ENCODE assay signal across 12 mouse cellular contexts in the genomic region with DNA sequence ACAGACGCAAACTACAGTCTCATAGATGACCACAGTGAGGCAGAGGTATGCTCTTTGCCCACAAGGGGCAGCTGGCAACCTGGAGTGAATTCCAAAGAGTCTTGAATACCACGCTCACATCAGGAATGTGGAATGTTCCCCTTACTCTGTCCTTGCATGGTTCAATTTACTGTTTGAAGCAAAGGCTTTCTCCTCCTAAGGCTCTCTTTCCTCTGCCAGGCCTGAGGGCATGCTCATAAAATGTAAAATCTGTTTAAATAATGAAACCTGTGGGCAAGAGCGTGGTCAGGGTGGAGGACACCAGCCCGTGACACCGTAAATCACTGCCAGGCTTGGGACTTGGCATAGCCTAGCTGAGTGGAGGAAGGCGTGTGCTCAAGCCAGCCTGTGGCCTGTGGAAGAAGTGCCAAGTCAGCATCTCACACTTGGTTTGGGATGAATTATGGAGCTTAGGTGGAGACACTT. TPM values are rescaled to one million over a fixed set of nuclear protein-coding genes. Genes with fewer than 3 reads are reported as not detected.
A peak's percentile ranks its signal among the peaks of the same experiment; 100 is the strongest.
DNase-seq lines count a peak whose midpoint lies in the region; ATAC-seq lines count a peak whose summit lies in the region.
"Had no signal": no experiment of that assay in that cellular context is flagged by ENCODE, and none has a peak within 500 bp of the region (broad histone marks: within the 10 kb centered on the region; RNA-seq: fewer than 3 reads in every experiment).

No protein-coding gene starts in this region.

- no peak overlapping the region for H3K4me3 ChIP-seq in heart, embryonic 14.5 days (ENCODE audit: control insufficient read depth in 1 of 2, insufficient read depth in 1 of 2, low read depth in 1 of 2, low read length in 2 of 2)
- H3K4me3 ChIP-seq in heart, embryonic 12.5 days = no peak overlapping the region
- H3K4me3 ChIP-seq: hindbrain, embryonic 15.5 days; liver, embryonic 12.5 days; midbrain, embryonic 12.5 days had no signal

- no peaks in the 10 kb centered on the region for H3K27me3 ChIP-seq in heart, embryonic 14.5 days (ENCODE audit: control insufficient read depth, insufficient read depth, low read length)
- H3K27me3 ChIP-seq in heart, embryonic 12.5 days (replicated peaks) = no peaks in the 10 kb centered on the region
- H3K27me3 ChIP-seq: hindbrain, embryonic 15.5 days; liver, embryonic 12.5 days; midbrain, embryonic 12.5 days had no signal

- H3K36me3 ChIP-seq in heart, embryonic 14.5 days (ENCODE audit: control insufficient read depth, insufficient read depth, low read length) = no peaks in the 10 kb centered on the region
- no peaks in the 10 kb centered on the region for H3K36me3 ChIP-seq in heart, embryonic 12.5 days
- H3K36me3 ChIP-seq: hindbrain, embryonic 15.5 days; liver, embryonic 12.5 days; midbrain, embryonic 12.5 days had no signal

- WGBS in heart, embryonic 14.5 days = 74% methylated on average over 6 of the region's 6 CpGs
- WGBS in heart, embryonic 12.5 days = 77% methylated on average over 6 of the region's 6 CpGs

- DNase-seq in 3134 (ENCODE audit: extremely low read depth, insufficient read length, low spot score) (peak; percentile 83), adipocyte (ENCODE audit: low spot score) (peak; percentile 62)
- peak; percentile 66 for DNase-seq in kidney, adult 9 months
- no peak for DNase-seq in frontal cortex, postnatal 10 days (ENCODE audit: low spot score in 2 of 2)
- DNase-seq in left cerebral cortex, postnatal 36 days (ENCODE audit: low spot score in 2 of 2) = no peak
- DNase-seq: right cerebral cortex, postnatal 4 days had no signal

- H3K9me3 ChIP-seq in heart, embryonic 14.5 days (ENCODE audit: control insufficient read depth, low read length) = no peaks in the 10 kb centered on the region
- no peaks in the 10 kb centered on the region for H3K9me3 ChIP-seq in heart, embryonic 12.5 days (replicated peaks)
- H3K9me3 ChIP-seq: hindbrain, embryonic 15.5 days; liver, embryonic 12.5 days; midbrain, embryonic 12.5 days had no signal

- H3K4me1 ChIP-seq in heart, embryonic 14.5 days (ENCODE audit: control insufficient read depth in 2 of 2, insufficient read depth in 2 of 2, low read length in 2 of 2) = peaks cover 7 to 10% of the 10 kb centered on the region in 2 experiments; a peak in 3 of 4 replicates
- peaks cover 5% of the 10 kb centered on the region; the same call in 1 of the 2 replicates for H3K4me1 ChIP-seq in heart, embryonic 12.5 days (replicated peaks)
- H3K4me1 ChIP-seq: hindbrain, embryonic 15.5 days; liver, embryonic 12.5 days; midbrain, embryonic 12.5 days had no signal

- H3K9ac ChIP-seq in heart, embryonic 14.5 days (ENCODE audit: low read length) = no peak overlapping the region
- H3K9ac ChIP-seq in heart, embryonic 12.5 days = no peak overlapping the region
- H3K9ac ChIP-seq: hindbrain, embryonic 15.5 days; liver, embryonic 12.5 days; midbrain, embryonic 12.5 days had no signal

- no peak overlapping the region for H3K27ac ChIP-seq in heart, embryonic 14.5 days (replicated peaks in 1 of 2; ENCODE audit: control insufficient read depth in 1 of 2, insufficient read depth in 1 of 2, low read depth in 2 of 2, low read length in 2 of 2)
- H3K27ac ChIP-seq in heart, embryonic 12.5 days (ENCODE audit: poor library complexity, severe bottlenecking) = no peak overlapping the region
- H3K27ac ChIP-seq: hindbrain, embryonic 15.5 days; liver, embryonic 12.5 days; midbrain, embryonic 12.5 days had no signal

- intact Hi-C loops in left cerebral cortex, postnatal 36 days (cut with DNase I) = no loop called here

- 0 out of 2 replicates have a peak, but pooled peaks have one; percentile 21 for ATAC-seq in heart, embryonic 14.5 days (ENCODE audit: insufficient number of reproducible peaks, insufficient read depth, low FRiP score, low read depth)
- no peak for ATAC-seq in heart, embryonic 12.5 days (ENCODE audit: insufficient number of reproducible peaks, low FRiP score)
- ATAC-seq in megakaryocyte progenitor cell, adult 5-6 weeks (replicated peaks; ENCODE audit: poor library complexity) = no peak
- ATAC-seq: liver, embryonic 12.5 days had no signal

- no peak overlapping the region for H3K4me2 ChIP-seq in heart, embryonic 14.5 days (ENCODE audit: low read length)
- no peak overlapping the region for H3K4me2 ChIP-seq in heart, embryonic 12.5 days
- H3K4me2 ChIP-seq: hindbrain, embryonic 15.5 days; liver, embryonic 12.5 days; midbrain, embryonic 12.5 days had no signal

RNA-seq across cellular contexts. Expression of a gene that starts 34.5 kb away (rescaled TPM):
- 9.2 and 10.6 TPM in 2 replicates for polyA plus RNA-seq in heart, embryonic 14.5 days (2014; fragmentation: Nextera tagmentation; extraction: Ambion mirVana)
- polyA plus RNA-seq in heart, embryonic 12.5 days (2016; fragmentation: Nextera tagmentation; extraction: Ambion mirVana) = 9.9 and 10.2 TPM in 2 replicates
- not detected in 2 replicates for total RNA-seq in megakaryocyte progenitor cell, adult 5-6 weeks (2015)
- not detected in 2 replicates for total RNA-seq in megakaryocyte progenitor cell, adult 5-6 weeks (2017)
- 100 to 1,000 TPM; 127 to 178 TPM for total RNA-seq in left cerebral cortex, postnatal 36 days (2021)

Comparison
In these comparisons a context has a peak if more than half of its experiments do, and no peak if none do; other contexts are left out.
1. DNase-seq: peak in 3134 (single experiment), adipocyte (single experiment) and kidney, adult 9 months (single experiment); none in frontal cortex, postnatal 10 days (0 of 2) and left cerebral cortex, postnatal 36 days (0 of 2).
2. RNA of a gene that starts 34.5 kb away (total RNA-seq): 127 to 178 TPM in left cerebral cortex, postnatal 36 days; not detected in megakaryocyte progenitor cell, adult 5-6 weeks; every median in the first group is over 100 times any median in the second.